Mouse (Mus musculus): ENCODE data around the gene Gm21987. TPM values are rescaled to one million over a fixed set of nuclear protein-coding genes. Genes with fewer than 3 reads are reported as not detected.

The Gm21987 gene
- total and polyA plus RNA-seq, 3 experiments: 0.93 TPM; not detected in 2

GRCm38 (mm10) chr16:38371705-38372296 lies 25.0 kb downstream of the Gm21987 start:
- DNase-seq: no peak

- no peak for DNase-seq
These were observed 26.0 kb downstream of the Gm21987 start for GRCm38 (mm10) chr16:38372876-38373275.

- DNase-seq: no peak
These were observed 26.6 kb downstream of the Gm21987 start for GRCm38 (mm10) chr16:38373439-38373838.

- no peak for DNase-seq
These were observed 27.1 kb downstream of the Gm21987 start for GRCm38 (mm10) chr16:38373941-38374340.

GRCm38 (mm10) chr16:38374379-38375140 lies 27.7 kb downstream of the Gm21987 start:
- no peak for DNase-seq

- DNase-seq: no peak
These were observed 28.3 kb downstream of the Gm21987 start for GRCm38 (mm10) chr16:38375182-38375581.

GRCm38 (mm10) chr16:38376163-38376840 lies 29.5 kb downstream of the Gm21987 start:
- peak; percentile 74 for DNase-seq

- DNase-seq: peak; percentile 55
These were observed 30.0 kb downstream of the Gm21987 start for GRCm38 (mm10) chr16:38376841-38377249.

- no peak for DNase-seq
These were observed 30.7 kb downstream of the Gm21987 start for GRCm38 (mm10) chr16:38377546-38377945.

GRCm38 (mm10) chr16:38378591-38378990 lies 31.8 kb downstream of the Gm21987 start:
- no peak for DNase-seq

GRCm38 (mm10) chr16:38379088-38379487 lies 32.2 kb downstream of the Gm21987 start:
- DNase-seq: no peak

GRCm38 (mm10) chr16:38379493-38379892 lies 32.7 kb downstream of the Gm21987 start:
- no peak for DNase-seq

GRCm38 (mm10) chr16:38379926-38380325 lies 33.1 kb downstream of the Gm21987 start:
- no peak for DNase-seq

GRCm38 (mm10) chr16:38383683-38384082 lies 36.8 kb downstream of the Gm21987 start:
- no peak for DNase-seq

GRCm38 (mm10) chr16:38385184-38385634 lies 38.4 kb downstream of the Gm21987 start:
- DNase-seq: no peak

- DNase-seq: no peak
These were observed 38.9 kb downstream of the Gm21987 start for GRCm38 (mm10) chr16:38385700-38386099.

- DNase-seq: no peak
These were observed 40.5 kb downstream of the Gm21987 start for GRCm38 (mm10) chr16:38387389-38387788.

GRCm38 (mm10) chr16:38388757-38389156 lies 41.9 kb downstream of the Gm21987 start:
- no peak for DNase-seq

GRCm38 (mm10) chr16:38389284-38389893 lies 42.5 kb downstream of the Gm21987 start:
- peak; percentile 43 for DNase-seq

GRCm38 (mm10) chr16:38390322-38390721 lies 43.5 kb downstream of the Gm21987 start:
- no peak for DNase-seq

GRCm38 (mm10) chr16:38392126-38392894 lies 45.5 kb downstream of the Gm21987 start:
- DNase-seq: peak; percentile 16

- DNase-seq: peak; percentile 23
These were observed 47.4 kb downstream of the Gm21987 start for GRCm38 (mm10) chr16:38394191-38394618.

All from adrenal gland, adult 2 months (tissue).